Comparison of ENCODE assay signal across 7 mouse cellular contexts in the genomic region with DNA sequence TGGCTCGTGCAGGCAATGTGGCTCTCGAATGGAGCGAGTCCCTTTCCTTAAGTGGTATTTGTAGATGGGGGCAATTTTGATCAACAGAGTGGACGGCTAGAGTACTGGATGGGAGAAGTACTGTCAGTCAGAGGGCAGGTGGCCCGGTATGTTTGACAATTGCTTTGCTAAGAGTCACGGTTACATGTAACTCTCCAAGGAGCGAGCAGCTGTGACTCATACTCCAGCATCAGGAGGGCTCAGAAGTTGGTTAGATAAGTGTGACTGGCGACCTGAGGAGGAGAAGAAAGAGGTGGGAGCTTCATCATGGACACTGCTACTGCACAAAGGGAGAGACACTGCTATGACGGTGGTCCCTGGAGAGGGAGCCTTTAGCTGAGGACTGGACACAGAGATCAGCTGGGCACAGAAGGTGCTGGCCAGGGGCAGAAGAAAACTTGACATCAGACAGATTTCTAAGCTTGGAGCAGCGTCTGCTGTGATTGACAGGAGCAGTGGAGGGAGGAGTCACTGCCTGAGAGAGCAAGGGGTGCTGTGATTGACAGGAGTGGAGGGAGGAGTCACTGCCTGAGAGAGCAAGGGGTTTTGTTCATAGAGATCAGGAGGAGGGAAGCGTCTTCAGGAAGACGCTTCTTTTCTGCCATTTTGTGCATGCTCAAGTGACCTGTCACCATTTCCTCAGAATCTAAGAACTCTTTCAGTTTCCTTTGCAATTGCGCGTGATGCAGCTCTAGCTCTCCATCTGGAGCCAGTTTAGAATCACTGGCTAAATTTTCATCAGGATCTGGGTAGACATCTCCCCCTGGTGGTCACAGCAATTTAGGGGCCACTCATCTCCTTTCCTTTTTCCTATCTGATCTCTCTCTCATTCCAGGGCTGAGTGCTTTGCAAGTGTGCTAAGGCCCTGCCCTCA. TPM values are rescaled to one million over a fixed set of nuclear protein-coding genes. Genes with fewer than 3 reads are reported as not detected.
DNase-seq lines count a peak whose midpoint lies in the region; ATAC-seq lines count a peak whose summit lies in the region.

No protein-coding gene starts in this region.

- peak; percentile 58 to 59 for DNase-seq in adrenal gland, adult 18-20 months (ENCODE audit: low spot score in 2 of 2)
- peak; percentile 80 for DNase-seq in embryo, embryonic 10 days (ENCODE audit: low spot score)
- peak; percentile 49 for DNase-seq in gastrocnemius, postnatal 14 days
- peak; percentile 91 for DNase-seq in induced T-regulatory cell, adult 2 months (ENCODE audit: low read depth)
- DNase-seq in left cerebral cortex, adult 8-10 months (ENCODE audit: low spot score in 2 of 2): peak; percentile 31 to 60
- peak; percentile 84 to 85 for DNase-seq in right cerebral cortex, adult 2 months (ENCODE audit: low spot score in 2 of 2)

- intact Hi-C loops in gastrocnemius, postnatal 14 days (cut with DNase I; ENCODE audit: low total_unique reads): loop anchor here (5.0 kb wide), 2 partner anchors 52 to 157 kb away; no protein-coding TSS in a partner anchor

- ATAC-seq in megakaryocyte, adult 5-6 weeks (ENCODE audit: poor library complexity, severe bottlenecking): peak; percentile 81

RNA-seq across cellular contexts. Expression of a gene that starts 22.9 kb away (rescaled TPM):
- under 1 TPM; 0.17 to 0.19 TPM for total RNA-seq in adrenal gland, adult 18-20 months (2021)
- total RNA-seq in gastrocnemius, postnatal 14 days (2021): not detected
- total RNA-seq in left cerebral cortex, adult 8-10 months (2022): 1 to 10 TPM in 1 of 4 experiments, under 1 TPM in 3; 0.80 to 1.2 (median 0.96) TPM
- total RNA-seq in megakaryocyte, adult 5-6 weeks (2015): 0.89 and 1.9 TPM in 2 replicates
- total RNA-seq in megakaryocyte, adult 5-6 weeks (2017): 0.51 and 0.57 TPM in 2 replicates

Comparison
In these comparisons a context has a peak if more than half of its experiments do, and no peak if none do; other contexts are left out.
1. Peak in every context shown above with its lines: DNase-seq and ATAC-seq.